Mouse (Mus musculus) spleen, adult 2 months (tissue): ENCODE measurements around the gene Kifc3. TPM values are rescaled to one million over a fixed set of nuclear protein-coding genes. Genes with fewer than 3 reads are reported as not detected.

ENCODE experiments used
- DNase-seq, 2 experiments: peaks; one replicate each; pipeline versions ENCODE4 v3.0.0 to v3.0.0-alpha.2; 2012 to 2021; ENCODE audit warnings: low spot score in 2 of 2, low read depth in 1 of 2
- H3K27ac ChIP-seq: fragments of 200-500 bp; 2 replicates; pipeline ENCODE4 v1.5.1; 2012; ENCODE audit warnings: low read length, inconsistent platforms; ENCODE audit not compliant: insufficient read depth
- H3K27me3 ChIP-seq: fragments of 200-500 bp; 2 replicates; pipeline ENCODE4 v1.6.1; 2012; ENCODE audit warnings: mild to moderate bottlenecking, moderate library complexity, low read length, inconsistent platforms; ENCODE audit not compliant: control insufficient read depth, insufficient read depth
- H3K36me3 ChIP-seq: fragments of 200-500 bp; 2 replicates; pipeline ENCODE4 v1.6.1; 2012; ENCODE audit warnings: mild to moderate bottlenecking, low read length, inconsistent platforms; ENCODE audit not compliant: control insufficient read depth, insufficient read depth
- H3K4me1 ChIP-seq: fragments of 200-500 bp; 2 replicates; pipeline ENCODE4 v1.6.1; 2011; ENCODE audit warnings: inconsistent platforms; ENCODE audit not compliant: control insufficient read depth, insufficient read depth, insufficient read length
- H3K4me3 ChIP-seq: fragments of 200-500 bp; 2 replicates; pipeline ENCODE4 v1.5.1; 2011; ENCODE audit warnings: mild to moderate bottlenecking, inconsistent platforms; ENCODE audit not compliant: insufficient read depth, insufficient read length; ENCODE audit errors: extremely low read depth
- CTCF ChIP-seq: fragments of 200-500 bp; IDR thresholded peaks from 2 replicates; pipeline ENCODE4 v1.5.1; 2011; ENCODE audit warnings: mild to moderate bottlenecking, inconsistent platforms; ENCODE audit not compliant: insufficient read depth, insufficient read length, insufficient replicate concordance; ENCODE audit errors: extremely low read depth
- POLR2A ChIP-seq: fragments of 200-500 bp; IDR thresholded peaks from 2 replicates; pipeline ENCODE4 v1.6.1; 2011; ENCODE audit warnings: low read depth, low read length, inconsistent platforms
- WGBS: fragments of 180-500 bp; shearing (Covaris S2); methylation state at CpG from one replicate; pipeline ENCODE4 v1.1.7; 2018; 5-methylcytosine and 5-hydroxymethylcytosine counted together
- polyA plus RNA-seq: library from polyadenylated mRNA; depleted of rRNA; stranded (reverse); fragments of >200 nt; gene quantifications from 2 replicates; pipeline ENCODE4 v1.2.3, GENCODE M21; 2012

Kifc3 gene
- polyA plus RNA-seq, 1 experiment, result 9.8 TPM

- no peak for TF ChIP-seq CTCF
- no peak for TF ChIP-seq POLR2A
- Histone ChIP-seq H3K27me3 (no peaks in the 10 kb centered on the region), H3K27ac (no peak overlapping the region), H3K4me1 (peaks cover 4% of the 10 kb centered on the region; the same call in 1 of the 2 replicates), H3K36me3 (no peaks in the 10 kb centered on the region), H3K4me3 (no peak overlapping the region)
- no peak for DNase-seq
- 70% methylated on average over 5 of the region's 5 CpGs for WGBS
These were observed 70.6 kb downstream of the Kifc3 start for GRCm38 (mm10) chr8:95131983-95132382.

- Histone ChIP-seq H3K4me1 (peaks cover 4% of the 10 kb centered on the region; the same call in 1 of the 2 replicates), H3K27ac (no peak overlapping the region), H3K27me3 (no peaks in the 10 kb centered on the region), H3K36me3 (no peaks in the 10 kb centered on the region), H3K4me3 (no peak overlapping the region)
- DNase-seq, result no peak
- WGBS, result 79% methylated on average over 15 of the region's 15 CpGs
- TF ChIP-seq POLR2A, result no peak
- no peak for TF ChIP-seq CTCF
These were observed 71.6 kb downstream of the Kifc3 start for GRCm38 (mm10) chr8:95130966-95131537.

GRCm38 (mm10) chr8:95128750-95129260 lies 73.8 kb downstream of the Kifc3 start:
- TF ChIP-seq POLR2A (no peak), CTCF (no peak)
- Histone ChIP-seq H3K4me1 (peaks cover 4% of the 10 kb centered on the region; the same call in 1 of the 2 replicates), H3K4me3 (no peak overlapping the region), H3K36me3 (no peaks in the 10 kb centered on the region), H3K27me3 (no peaks in the 10 kb centered on the region), H3K27ac (no peak overlapping the region)
- no peak for DNase-seq
- WGBS, result 95% methylated on average over 11 of the region's 11 CpGs

GRCm38 (mm10) chr8:95127658-95128057 lies 75.0 kb downstream of the Kifc3 start:
- TF ChIP-seq POLR2A, result no peak
- no peak for TF ChIP-seq CTCF
- DNase-seq, result peak in 1 of 2 experiments; percentile 4
- no peak overlapping the region for H3K27ac ChIP-seq

GRCm38 (mm10) chr8:95126497-95126896 lies 76.1 kb downstream of the Kifc3 start:
- 94% methylated on average over 11 of the region's 11 CpGs for WGBS
- Histone ChIP-seq H3K4me1 (peaks cover 4% of the 10 kb centered on the region; the same call in 1 of the 2 replicates), H3K36me3 (no peaks in the 10 kb centered on the region), H3K27me3 (no peaks in the 10 kb centered on the region), H3K27ac (no peak overlapping the region), H3K4me3 (no peak overlapping the region)
- no peak for TF ChIP-seq CTCF
- DNase-seq, result no peak

More at GRCm38 (mm10) chr8:95127658-95128057, 75.0 kb downstream of the Kifc3 start:
- peaks cover 4% of the 10 kb centered on the region; the same call in 1 of the 2 replicates for H3K4me1 ChIP-seq
- no peaks in the 10 kb centered on the region for H3K27me3 ChIP-seq
- 42% methylated on average over 9 of the region's 9 CpGs for WGBS
- H3K4me3 ChIP-seq, result no peak overlapping the region
- no peaks in the 10 kb centered on the region for H3K36me3 ChIP-seq

- whole genome bisulfite sequencing, result 85% methylated on average over 5 of the region's 5 CpGs
- H3K36me3 ChIP-seq, result no peaks in the 10 kb centered on the region
These were observed 79.2 kb downstream of the Kifc3 start for GRCm38 (mm10) chr8:95123455-95123854.

GRCm38 (mm10) chr8:95113750-95114149 lies 88.9 kb downstream of the Kifc3 start:
- 82% methylated on average over 3 of the region's 3 CpGs for WGBS

More at GRCm38 (mm10) chr8:95123455-95123854, 79.2 kb downstream of the Kifc3 start:
- DNase-seq, result no peak
- H3K4me3 ChIP-seq, result no peak overlapping the region
- no peak for TF ChIP-seq CTCF
- no peak for TF ChIP-seq POLR2A
- peaks cover 4% of the 10 kb centered on the region; the same call in 1 of the 2 replicates for H3K4me1 ChIP-seq
- H3K27me3 ChIP-seq, result no peaks in the 10 kb centered on the region
- H3K27ac ChIP-seq, result no peak overlapping the region

More at GRCm38 (mm10) chr8:95113750-95114149, 88.9 kb downstream of the Kifc3 start:
- Histone ChIP-seq H3K27me3 (no peaks in the 10 kb centered on the region), H3K4me3 (no peak overlapping the region), H3K4me1 (no peaks in the 10 kb centered on the region), H3K36me3 (no peaks in the 10 kb centered on the region), H3K27ac (no peak overlapping the region)
- TF ChIP-seq POLR2A, result no peak
- TF ChIP-seq CTCF, result peak; percentile 12; the same call in 1 of the 2 replicates
- no peak for DNase-seq
